Mouse (Mus musculus) macrophage (primary cell): ENCODE measurements around the gene Ckb. TPM values are rescaled to one million over a fixed set of nuclear protein-coding genes. Genes with fewer than 3 reads are reported as not detected.
A peak's percentile ranks its signal among the peaks of the same experiment; 100 is the strongest.
"Not testable (repeated sequence)": the region's sequence is repeated elsewhere in the genome, so short reads cannot be mapped to it uniquely, and the experiment has no call there.

ENCODE experiments used
- H3K27ac ChIP-seq: fragments of 350-480 bp; formaldehyde crosslinking; 2 replicates; pipeline ENCODE4 v1.9.0; 2021
- H3K36me3 ChIP-seq: fragments of 350-480 bp; formaldehyde crosslinking; 2 replicates; pipeline ENCODE4 v1.9.0; 2021; ENCODE audit errors: inconsistent target
- H3K4me3 ChIP-seq: fragments of 350-480 bp; formaldehyde crosslinking; 2 replicates; pipeline ENCODE4 v1.9.0; 2021; ENCODE audit errors: inconsistent target
- H3K79me2 ChIP-seq: fragments of 350-480 bp; formaldehyde crosslinking; 2 replicates; pipeline ENCODE4 v1.9.0; 2021; ENCODE audit errors: inconsistent target
- WGBS: methylation state at CpG from one replicate; pipeline ENCODE4 v1.1.7; 2026; ENCODE audit warnings: inconsistent platforms; ENCODE audit not compliant: missing documents; 5-methylcytosine and 5-hydroxymethylcytosine counted together
- polyA plus RNA-seq: library from polyadenylated mRNA; stranded (reverse); fragments of 250-400 nt; gene quantifications from 3 replicates; pipeline ENCODE4 v1.2.4, GENCODE M21; 2018; ENCODE audit warnings: inconsistent platforms

The Ckb gene
- polyA plus RNA-seq, 1 experiment from 2014 or later = 135 TPM

GRCm38 (mm10) chr12:111669000-111669788 lies 2.9 kb downstream of the Ckb start:
- H3K27ac ChIP-seq = peak overlapping the region; percentile 86
- WGBS = 76% methylated on average over 18 of the region's 23 CpGs
- no peak overlapping the region for H3K4me3 ChIP-seq

GRCm38 (mm10) chr12:111668457-111668912 lies 3.7 kb downstream of the Ckb start:
- 1% methylated on average over 8 of the region's 8 CpGs for WGBS
- H3K36me3 ChIP-seq = no peaks in the 10 kb centered on the region
- peaks cover 22% of the 10 kb centered on the region for H3K79me2 ChIP-seq
- H3K4me3 ChIP-seq = no peak overlapping the region
- H3K27ac ChIP-seq = peak overlapping the region; percentile 86

More at GRCm38 (mm10) chr12:111669000-111669788, 2.9 kb downstream of the Ckb start:
- peaks cover 22% of the 10 kb centered on the region for H3K79me2 ChIP-seq
- no peaks in the 10 kb centered on the region for H3K36me3 ChIP-seq

GRCm38 (mm10) chr12:111667421-111667820 lies 4.7 kb downstream of the Ckb start:
- no peak overlapping the region for H3K4me3 ChIP-seq
- WGBS = 93% methylated on average over 5 of the region's 5 CpGs

GRCm38 (mm10) chr12:111666380-111666779 lies 5.8 kb downstream of the Ckb start:
- H3K27ac ChIP-seq = no peak overlapping the region
- H3K4me3 ChIP-seq = no peak overlapping the region
- WGBS = 78% methylated on average over 13 of the region's 13 CpGs
- H3K79me2 ChIP-seq = peaks cover 15% of the 10 kb centered on the region
- no peaks in the 10 kb centered on the region for H3K36me3 ChIP-seq

More at GRCm38 (mm10) chr12:111667421-111667820, 4.7 kb downstream of the Ckb start:
- Histone ChIP-seq H3K27ac (no peak overlapping the region), H3K36me3 (no peaks in the 10 kb centered on the region), H3K79me2 (peaks cover 22% of the 10 kb centered on the region)

- H3K79me2 ChIP-seq = peaks cover 4% of the 10 kb centered on the region
- no peak overlapping the region for H3K4me3 ChIP-seq
- 98% methylated on average over 13 of the region's 13 CpGs for WGBS
- H3K36me3 ChIP-seq = no peaks in the 10 kb centered on the region
- no peak overlapping the region for H3K27ac ChIP-seq
These were observed 6.9 kb downstream of the Ckb start for GRCm38 (mm10) chr12:111665041-111665880.

GRCm38 (mm10) chr12:111664144-111664634 lies 7.9 kb downstream of the Ckb start:
- WGBS = 88% methylated on average over 6 of the region's 6 CpGs
- H3K27ac ChIP-seq = no peak overlapping the region
- no peaks in the 10 kb centered on the region for H3K79me2 ChIP-seq
- H3K36me3 ChIP-seq = 0 out of 2 replicates have a peak, but pooled peaks cover under 1% of the 10 kb centered on the region
- H3K4me3 ChIP-seq = no peak overlapping the region

- H3K79me2 ChIP-seq = no peaks in the 10 kb centered on the region
- no peak overlapping the region for H3K4me3 ChIP-seq
- H3K36me3 ChIP-seq = 0 out of 2 replicates have a peak, but pooled peaks cover 6% of the 10 kb centered on the region
- WGBS = 87% methylated on average over 16 of the region's 17 CpGs
- no peak overlapping the region for H3K27ac ChIP-seq
These were observed 8.7 kb downstream of the Ckb start for GRCm38 (mm10) chr12:111663228-111664143.

GRCm38 (mm10) chr12:111661554-111661953 lies 10.6 kb downstream of the Ckb start:
- not testable (repeated sequence) for H3K27ac ChIP-seq, H3K4me3 ChIP-seq, H3K79me2 ChIP-seq
- peaks cover 15% of the 10 kb centered on the region; the same call in 1 of the 2 replicates for H3K36me3 ChIP-seq
- 97% methylated on average over 11 of the region's 11 CpGs for WGBS

GRCm38 (mm10) chr12:111660628-111661027 lies 11.5 kb downstream of the Ckb start:
- H3K4me3 ChIP-seq = no peak overlapping the region
- no peaks in the 10 kb centered on the region for H3K79me2 ChIP-seq
- no peak overlapping the region for H3K27ac ChIP-seq
- H3K36me3 ChIP-seq = peaks cover 24% of the 10 kb centered on the region; the same call in 1 of the 2 replicates
- WGBS = 100% methylated on average over 1 of the region's 1 CpGs

- H3K27ac ChIP-seq = no peak overlapping the region
- no peak overlapping the region for H3K4me3 ChIP-seq
- no peaks in the 10 kb centered on the region for H3K79me2 ChIP-seq
- 98% methylated on average over 4 of the region's 4 CpGs for WGBS
- peaks cover 36% of the 10 kb centered on the region for H3K36me3 ChIP-seq
These were observed 12.8 kb downstream of the Ckb start for GRCm38 (mm10) chr12:111659331-111659730.

- Histone ChIP-seq H3K79me2 (no peaks in the 10 kb centered on the region), H3K36me3 (peaks cover 47% of the 10 kb centered on the region), H3K27ac (no peak overlapping the region), H3K4me3 (no peak overlapping the region)
- WGBS = 96% methylated on average over 11 of the region's 11 CpGs
These were observed 16.4 kb downstream of the Ckb start for GRCm38 (mm10) chr12:111655695-111656094.

GRCm38 (mm10) chr12:111653434-111653833 lies 18.7 kb downstream of the Ckb start:
- Histone ChIP-seq H3K79me2 (no peaks in the 10 kb centered on the region), H3K36me3 (peaks cover 57% of the 10 kb centered on the region)
- whole genome bisulfite sequencing = 24% methylated on average over 3 of the region's 3 CpGs

GRCm38 (mm10) chr12:111652953-111653352 lies 19.2 kb downstream of the Ckb start:
- Histone ChIP-seq H3K4me3 (no peak overlapping the region), H3K36me3 (peaks cover 57% of the 10 kb centered on the region), H3K27ac (no peak overlapping the region), H3K79me2 (no peaks in the 10 kb centered on the region)
- whole genome bisulfite sequencing = 86% methylated on average over 1 of the region's 3 CpGs

More at GRCm38 (mm10) chr12:111653434-111653833, 18.7 kb downstream of the Ckb start:
- Histone ChIP-seq H3K4me3 (no peak overlapping the region), H3K27ac (no peak overlapping the region)
